Mouse (Mus musculus) heart, embryonic 13.5 days (tissue): Measurements from ENCODE around the gene Olfr576. TPM values are rescaled to one million over a fixed set of nuclear protein-coding genes. Genes with fewer than 3 reads are reported as not detected.

ENCODE experiments used
- ATAC-seq: fragments of 200-750 bp; cut with Nextera tagmentation; 2 replicates; pipeline ENCODE4 v1.8.0; 2017; ENCODE audit warnings: moderate TSS enrichment; ENCODE audit not compliant: insufficient number of reproducible peaks, low FRiP score, low TSS enrichment; ENCODE audit errors: extremely low read depth
- H3K27ac ChIP-seq: fragments of 300-500 bp; sonication (generic); replicated peaks from 2 replicates; pipeline ENCODE4 v1.5.1; 2015; ENCODE audit warnings: moderate library complexity, mild to moderate bottlenecking, inconsistent platforms
- H3K27me3 ChIP-seq: fragments of 300-500 bp; sonication (generic); replicated peaks from 2 replicates; pipeline ENCODE4 v1.6.1; 2015; ENCODE audit warnings: mild to moderate bottlenecking, inconsistent platforms
- H3K36me3 ChIP-seq: fragments of 300-500 bp; sonication (generic); 2 replicates; pipeline ENCODE4 v1.6.1; 2015; ENCODE audit warnings: mild to moderate bottlenecking, inconsistent platforms
- H3K4me1 ChIP-seq: fragments of 300-500 bp; sonication (generic); 2 replicates; pipeline ENCODE4 v1.6.1; 2015; ENCODE audit warnings: inconsistent platforms
- H3K4me2 ChIP-seq: fragments of 300-500 bp; sonication (generic); 2 replicates; pipeline ENCODE4 v1.6.1; 2015; ENCODE audit warnings: inconsistent platforms, mild to moderate bottlenecking, moderate library complexity
- H3K4me3 ChIP-seq: fragments of 300-500 bp; sonication (generic); 2 replicates; pipeline ENCODE4 v1.5.1; 2015; ENCODE audit warnings: moderate library complexity, mild to moderate bottlenecking, inconsistent platforms
- H3K9ac ChIP-seq: fragments of 300-500 bp; sonication (generic); 2 replicates; pipeline ENCODE4 v1.6.1; 2015; ENCODE audit warnings: inconsistent platforms, mild to moderate bottlenecking, moderate library complexity
- H3K9me3 ChIP-seq: fragments of 300-500 bp; sonication (generic); 2 replicates; pipeline ENCODE4 v1.6.1; 2016; ENCODE audit warnings: inconsistent platforms
- WGBS: fragments of 180-500 bp; shearing (Covaris S2); methylation state at CpG from one replicate; pipeline ENCODE4 v1.1.7; 2015; ENCODE audit warnings: mixed read lengths; 5-methylcytosine and 5-hydroxymethylcytosine counted together
- polyA plus RNA-seq: library from polyadenylated mRNA; unstranded; fragments of >200 nt; fragmentation: Nextera tagmentation; extraction: Ambion mirVana; gene quantifications from 2 replicates; pipeline ENCODE4 v1.2.1, GENCODE M21; 2015

Gene Olfr576
- polyA plus RNA-seq, result not detected in 2 replicates

GRCm38 (mm10) chr7:102962360-102962759, at the start of gene Olfr576:
TSS of gene Olfr576 (plus strand) at chr7:102962660.
- Histone ChIP-seq H3K36me3 (no peaks in the 10 kb centered on the region), H3K9ac (no peak within 1 kb of the TSS), H3K4me3 (no peak within 1 kb of the TSS), H3K27ac (no peak within 1 kb of the TSS), H3K4me1 (peaks cover 3% of the 10 kb centered on the region), H3K9me3 (no peaks in the 10 kb centered on the region), H3K4me2 (no peak within 1 kb of the TSS), H3K27me3 (no peaks in the 10 kb centered on the region)
- no peak for ATAC-seq
- WGBS, result 11% methylated on average over 2 of the region's 2 CpGs

- Histone ChIP-seq H3K4me2 (no peak overlapping the region), H3K36me3 (no peaks in the 10 kb centered on the region), H3K9ac (no peak overlapping the region), H3K9me3 (no peaks in the 10 kb centered on the region), H3K27ac (no peak overlapping the region), H3K4me1 (peaks cover 12% of the 10 kb centered on the region), H3K4me3 (no peak overlapping the region), H3K27me3 (no peaks in the 10 kb centered on the region)
- ATAC-seq, result no peak
- WGBS, result 20% methylated on average over 1 of the region's 1 CpGs
Observed at GRCm38 (mm10) chr7:102915261-102915660, 47.2 kb upstream of the Olfr576 start.

- no peaks in the 10 kb centered on the region for H3K9me3 ChIP-seq
- H3K27me3 ChIP-seq, result no peaks in the 10 kb centered on the region
- ATAC-seq, result peak; percentile 37; the same call in 1 of the 2 replicates
- H3K4me1 ChIP-seq, result peaks cover 12% of the 10 kb centered on the region
- no peaks in the 10 kb centered on the region for H3K36me3 ChIP-seq
- no peak overlapping the region for H3K4me3 ChIP-seq
- H3K27ac ChIP-seq, result no peak overlapping the region
- 35% methylated on average over 5 of the region's 5 CpGs for WGBS
- H3K4me2 ChIP-seq, result no peak overlapping the region; the same call in 1 of the 2 replicates
- H3K9ac ChIP-seq, result no peak overlapping the region
Observed at GRCm38 (mm10) chr7:102916405-102916804, 46.1 kb upstream of the Olfr576 start.

GRCm38 (mm10) chr7:102917032-102917875, 45.2 kb upstream of the Olfr576 start, which contains the start of gene Olfr571:
TSS of gene Olfr571 (minus strand) at chr7:102917536.
- no peaks in the 10 kb centered on the region for H3K27me3 ChIP-seq
- H3K4me1 ChIP-seq, result peaks cover 12% of the 10 kb centered on the region
- 65% methylated on average over 4 of the region's 4 CpGs for WGBS
- H3K9ac ChIP-seq, result no peak within 1 kb of the TSS
- H3K4me2 ChIP-seq, result no peak within 1 kb of the TSS; the same call in 1 of the 2 replicates
- H3K4me3 ChIP-seq, result no peak within 1 kb of the TSS
- H3K27ac ChIP-seq, result no peak within 1 kb of the TSS
- H3K9me3 ChIP-seq, result no peaks in the 10 kb centered on the region
- ATAC-seq, result no peak
- H3K36me3 ChIP-seq, result no peaks in the 10 kb centered on the region

GRCm38 (mm10) chr7:102919632-102920031, 42.8 kb upstream of the Olfr576 start:
- no peak overlapping the region for H3K27ac ChIP-seq
- WGBS, result 6% methylated on average over 1 of the region's 1 CpGs
- no peaks in the 10 kb centered on the region for H3K9me3 ChIP-seq
- H3K27me3 ChIP-seq, result no peaks in the 10 kb centered on the region
- H3K36me3 ChIP-seq, result no peaks in the 10 kb centered on the region
- 0 out of 2 replicates have a peak, but pooled peaks have one; percentile 19 for ATAC-seq
- no peak overlapping the region for H3K4me2 ChIP-seq
- H3K9ac ChIP-seq, result no peak overlapping the region
- peaks cover 12% of the 10 kb centered on the region for H3K4me1 ChIP-seq
- no peak overlapping the region for H3K4me3 ChIP-seq

- Histone ChIP-seq H3K27me3 (no peaks in the 10 kb centered on the region), H3K9me3 (no peaks in the 10 kb centered on the region), H3K27ac (no peak within 1 kb of the TSS), H3K4me2 (no peak within 1 kb of the TSS), H3K4me3 (no peak within 1 kb of the TSS), H3K4me1 (no peaks in the 10 kb centered on the region), H3K9ac (no peak within 1 kb of the TSS), H3K36me3 (no peaks in the 10 kb centered on the region)
- ATAC-seq, result no peak
- 45% methylated on average over 1 of the region's 1 CpGs for WGBS
Observed at GRCm38 (mm10) chr7:102924109-102924508, 38.4 kb upstream of the Olfr576 start, which contains the start of gene Olfr572. TSS of gene Olfr572 (plus strand) at chr7:102924409.

- WGBS, result 59% methylated on average over 3 of the region's 3 CpGs
Observed at GRCm38 (mm10) chr7:102927105-102927504, 35.4 kb upstream of the Olfr576 start.

GRCm38 (mm10) chr7:102942475-102942874, 20.0 kb upstream of the Olfr576 start, which contains the start of gene Olfr573-ps1:
TSS of gene Olfr573-ps1 (minus strand) at chr7:102942575.
- H3K27ac ChIP-seq, result no peak within 1 kb of the TSS
- H3K9me3 ChIP-seq, result no peaks in the 10 kb centered on the region
- H3K4me1 ChIP-seq, result no peaks in the 10 kb centered on the region
- H3K36me3 ChIP-seq, result no peaks in the 10 kb centered on the region
- no peak within 1 kb of the TSS for H3K4me2 ChIP-seq
- ATAC-seq, result no peak
- H3K27me3 ChIP-seq, result no peaks in the 10 kb centered on the region
- H3K4me3 ChIP-seq, result no peak within 1 kb of the TSS
- no peak within 1 kb of the TSS for H3K9ac ChIP-seq
- 77% methylated on average over 2 of the region's 2 CpGs for WGBS

More at GRCm38 (mm10) chr7:102927105-102927504, 35.4 kb upstream of the Olfr576 start:
- Histone ChIP-seq H3K4me3 (no peak overlapping the region), H3K36me3 (no peaks in the 10 kb centered on the region), H3K9ac (no peak overlapping the region), H3K4me1 (no peaks in the 10 kb centered on the region), H3K27ac (no peak overlapping the region), H3K27me3 (no peaks in the 10 kb centered on the region), H3K4me2 (no peak overlapping the region), H3K9me3 (no peaks in the 10 kb centered on the region)
- ATAC-seq, result no peak

GRCm38 (mm10) chr7:102943417-102943816, 19.0 kb upstream of the Olfr576 start:
- H3K27ac ChIP-seq, result no peak overlapping the region
- H3K4me1 ChIP-seq, result no peaks in the 10 kb centered on the region
- H3K4me3 ChIP-seq, result no peak overlapping the region
- H3K4me2 ChIP-seq, result no peak overlapping the region
- no peak overlapping the region for H3K9ac ChIP-seq
- ATAC-seq, result no peak
- WGBS, result 63% methylated on average over 1 of the region's 1 CpGs
- H3K36me3 ChIP-seq, result no peaks in the 10 kb centered on the region
- no peaks in the 10 kb centered on the region for H3K27me3 ChIP-seq
- no peaks in the 10 kb centered on the region for H3K9me3 ChIP-seq

GRCm38 (mm10) chr7:102948167-102948566, 14.3 kb upstream of the Olfr576 start, which contains the start of gene Olfr574:
TSS of gene Olfr574 (plus strand) at chr7:102948467.
- no peak for ATAC-seq
- Histone ChIP-seq H3K4me3 (no peak within 1 kb of the TSS), H3K9ac (no peak within 1 kb of the TSS), H3K4me2 (no peak within 1 kb of the TSS), H3K27me3 (no peaks in the 10 kb centered on the region), H3K36me3 (no peaks in the 10 kb centered on the region), H3K4me1 (no peaks in the 10 kb centered on the region), H3K9me3 (no peaks in the 10 kb centered on the region), H3K27ac (no peak within 1 kb of the TSS)
- WGBS, result 93% methylated on average over 1 of the region's 1 CpGs

- no peak for ATAC-seq
- Histone ChIP-seq H3K27me3 (no peaks in the 10 kb centered on the region), H3K27ac (no peak overlapping the region), H3K36me3 (no peaks in the 10 kb centered on the region), H3K4me1 (no peaks in the 10 kb centered on the region), H3K4me2 (no peak overlapping the region), H3K9me3 (no peaks in the 10 kb centered on the region), H3K9ac (no peak overlapping the region), H3K4me3 (no peak overlapping the region)
- WGBS, result 72% methylated on average over 1 of the region's 1 CpGs
Observed at GRCm38 (mm10) chr7:102950732-102951131, 11.7 kb upstream of the Olfr576 start.
